Mouse (Mus musculus): Measurements from ENCODE around the gene Pramel6. TPM values are rescaled to one million over a fixed set of nuclear protein-coding genes. Genes with fewer than 3 reads are reported as not detected.
"Not testable (repeated sequence)": the region's sequence is repeated elsewhere in the genome, so short reads cannot be mapped to it uniquely, and the experiment has no call there.

Gene Pramel6
- polyA plus RNA-seq (2012; rRNA removed), result not detected in 2 replicates

DNA sequence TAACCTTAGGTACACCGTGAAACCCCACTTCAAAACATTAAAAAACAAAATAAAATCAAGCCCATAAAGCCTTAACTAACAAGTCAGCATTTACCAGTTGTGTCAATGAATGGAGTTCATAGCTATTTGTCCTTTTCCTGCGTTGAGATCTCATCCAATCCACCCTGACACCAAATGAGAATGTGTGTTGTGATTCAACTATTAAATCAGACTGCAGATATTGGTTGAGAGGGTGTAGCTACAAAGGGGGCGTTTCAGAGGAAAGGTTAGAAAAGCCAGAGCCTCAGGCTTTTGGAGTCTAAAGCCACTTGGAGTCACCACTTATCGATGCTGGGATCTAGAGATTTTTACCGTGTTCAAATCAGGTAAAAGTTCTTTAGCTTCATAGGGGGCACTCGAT is at the start of gene Pramel6:
Gene Pramel6, plus strand, starts transcription at position 301 of the 400 bp plus-strand sequence.
- TF ChIP-seq CTCF (IDR thresholded peaks at IDR 0.05; ENCODE audit: control insufficient read depth, insufficient read depth, insufficient replicate concordance, low read depth, low read length) (no peak), POLR2A (IDR thresholded peaks at IDR 0.05; ENCODE audit: control insufficient read depth, low read depth, low read length) (no peak)
- Histone ChIP-seq H3K36me3 (ENCODE audit: control insufficient read depth, insufficient read depth, low read length) (no peaks in the 10 kb centered on the region), H3K4me3 (ENCODE audit: control insufficient read depth, low read depth, low read length) (no peak within 1 kb of the TSS), H3K27me3 (ENCODE audit: control insufficient read depth, insufficient read depth, low read length) (no peaks in the 10 kb centered on the region), H3K27ac (ENCODE audit: control insufficient read depth, insufficient read depth, low read depth, low read length) (no peak within 1 kb of the TSS), H3K4me1 (ENCODE audit: control insufficient read depth, insufficient read depth, low read length) (no peaks in the 10 kb centered on the region)

DNA sequence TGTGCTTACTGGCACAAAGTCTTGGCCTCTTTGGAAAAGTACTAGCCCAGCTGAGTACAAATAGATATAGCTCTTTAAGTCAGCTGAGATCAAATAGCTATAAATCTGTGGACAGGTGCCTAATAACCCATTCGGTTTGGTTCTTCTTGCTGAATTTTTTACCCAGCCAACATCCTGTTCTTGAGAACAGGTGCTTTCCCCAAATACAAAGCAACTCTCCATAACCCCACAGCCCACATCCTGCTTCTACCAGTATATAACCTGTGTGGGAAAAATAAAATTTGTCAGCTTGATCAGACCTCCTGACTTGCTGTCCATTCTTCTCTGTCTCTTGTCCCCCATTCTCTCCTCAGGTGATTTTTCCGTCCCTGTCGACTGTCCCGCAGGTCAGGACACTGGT is 44.6 kb upstream of the Pramel6 start:
- no peaks in the 10 kb centered on the region for H3K27me3 ChIP-seq (ENCODE audit: control insufficient read depth, insufficient read depth, low read length)
- H3K4me3 ChIP-seq (ENCODE audit: control insufficient read depth, low read depth, low read length), result no peak overlapping the region
- TF ChIP-seq CTCF (IDR thresholded peaks at IDR 0.05; ENCODE audit: control insufficient read depth, insufficient read depth, insufficient replicate concordance, low read depth, low read length), result no peak
- TF ChIP-seq POLR2A (IDR thresholded peaks at IDR 0.05; ENCODE audit: control insufficient read depth, low read depth, low read length), result no peak
- H3K27ac ChIP-seq (ENCODE audit: control insufficient read depth, insufficient read depth, low read depth, low read length), result no peak overlapping the region
- no peaks in the 10 kb centered on the region for H3K4me1 ChIP-seq (ENCODE audit: control insufficient read depth, insufficient read depth, low read length)
- no peaks in the 10 kb centered on the region for H3K36me3 ChIP-seq (ENCODE audit: control insufficient read depth, insufficient read depth, low read length)

DNA sequence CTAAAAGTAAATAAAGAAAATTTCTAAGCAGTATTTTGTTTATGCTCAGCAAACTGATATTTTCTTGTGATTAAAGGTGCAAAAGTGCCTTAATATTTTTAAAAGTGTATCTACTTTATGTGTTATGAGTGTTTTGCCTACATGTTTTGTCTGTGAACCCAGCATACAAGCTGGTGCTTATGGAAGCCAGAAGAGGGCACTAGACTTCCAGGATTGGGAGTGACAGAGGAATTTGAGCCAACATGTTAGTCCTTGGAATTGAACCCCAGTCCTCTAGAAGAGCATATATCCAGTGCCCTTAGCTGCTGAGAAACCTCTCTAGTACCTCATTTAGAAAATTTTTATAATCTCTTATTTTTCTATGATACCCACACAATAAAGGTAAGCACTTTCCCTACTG is 26.2 kb upstream of the Pramel6 start:
- Histone ChIP-seq H3K4me3 (ENCODE audit: control insufficient read depth, low read depth, low read length) (no peak overlapping the region), H3K4me1 (ENCODE audit: control insufficient read depth, insufficient read depth, low read length) (no peaks in the 10 kb centered on the region), H3K27ac (ENCODE audit: control insufficient read depth, insufficient read depth, low read depth, low read length) (no peak overlapping the region), H3K36me3 (ENCODE audit: control insufficient read depth, insufficient read depth, low read length) (no peaks in the 10 kb centered on the region), H3K27me3 (ENCODE audit: control insufficient read depth, insufficient read depth, low read length) (no peaks in the 10 kb centered on the region)
- TF ChIP-seq POLR2A (IDR thresholded peaks at IDR 0.05; ENCODE audit: control insufficient read depth, low read depth, low read length) (no peak), CTCF (IDR thresholded peaks at IDR 0.05; ENCODE audit: control insufficient read depth, insufficient read depth, insufficient replicate concordance, low read depth, low read length) (no peak)

DNA sequence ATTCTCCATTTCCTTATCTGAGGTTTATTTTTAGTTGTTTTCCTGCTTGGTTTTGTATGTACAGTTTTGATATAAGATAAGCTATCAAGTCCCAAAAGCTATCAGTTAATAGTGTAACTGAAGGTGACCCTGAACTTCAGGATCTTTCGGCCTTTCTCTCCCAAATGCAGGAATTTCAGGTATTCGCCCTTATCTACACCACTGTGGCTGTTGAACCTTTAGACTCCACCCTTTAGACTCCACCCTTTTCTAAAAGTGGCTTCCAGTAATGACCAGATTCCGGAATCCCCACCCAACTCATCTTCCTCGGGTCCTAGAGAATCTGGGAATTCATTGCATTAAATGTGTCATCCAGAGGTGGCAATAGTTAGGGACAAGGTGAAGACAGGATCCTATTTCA is 25.2 kb upstream of the Pramel6 start:
- H3K36me3 ChIP-seq (ENCODE audit: control insufficient read depth, insufficient read depth, low read length), result no peaks in the 10 kb centered on the region
- no peak overlapping the region for H3K4me3 ChIP-seq (ENCODE audit: control insufficient read depth, low read depth, low read length)
- no peaks in the 10 kb centered on the region for H3K4me1 ChIP-seq (ENCODE audit: control insufficient read depth, insufficient read depth, low read length)
- H3K27me3 ChIP-seq (ENCODE audit: control insufficient read depth, insufficient read depth, low read length), result no peaks in the 10 kb centered on the region
- H3K27ac ChIP-seq (ENCODE audit: control insufficient read depth, insufficient read depth, low read depth, low read length), result no peak overlapping the region
- no peak for TF ChIP-seq CTCF (IDR thresholded peaks at IDR 0.05; ENCODE audit: control insufficient read depth, insufficient read depth, insufficient replicate concordance, low read depth, low read length)
- no peak for TF ChIP-seq POLR2A (IDR thresholded peaks at IDR 0.05; ENCODE audit: control insufficient read depth, low read depth, low read length)

DNA sequence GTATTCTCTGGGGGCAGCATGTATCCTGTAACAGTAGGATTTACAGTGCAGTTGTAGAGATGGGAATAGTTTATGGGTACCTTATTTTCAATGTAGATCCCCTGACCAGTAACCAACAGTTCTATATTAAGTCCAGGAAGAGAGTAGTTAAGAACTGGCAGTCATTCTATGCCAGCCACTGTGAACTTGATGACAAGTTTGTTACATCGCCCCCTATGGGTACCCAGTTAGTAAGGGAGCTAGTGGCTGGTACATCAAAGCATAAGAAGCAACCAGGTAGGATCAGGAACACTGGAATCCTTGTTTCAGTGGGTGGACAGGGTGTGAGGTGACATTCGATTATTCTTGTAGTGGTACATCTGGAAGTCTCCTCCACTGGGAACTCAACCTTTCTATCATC is 24.1 kb upstream of the Pramel6 start:
- TF ChIP-seq CTCF (IDR thresholded peaks at IDR 0.05; ENCODE audit: control insufficient read depth, insufficient read depth, insufficient replicate concordance, low read depth, low read length) (no peak), POLR2A (IDR thresholded peaks at IDR 0.05; ENCODE audit: control insufficient read depth, low read depth, low read length) (no peak)
- H3K27ac ChIP-seq (ENCODE audit: control insufficient read depth, insufficient read depth, low read depth, low read length), result no peak overlapping the region

DNA sequence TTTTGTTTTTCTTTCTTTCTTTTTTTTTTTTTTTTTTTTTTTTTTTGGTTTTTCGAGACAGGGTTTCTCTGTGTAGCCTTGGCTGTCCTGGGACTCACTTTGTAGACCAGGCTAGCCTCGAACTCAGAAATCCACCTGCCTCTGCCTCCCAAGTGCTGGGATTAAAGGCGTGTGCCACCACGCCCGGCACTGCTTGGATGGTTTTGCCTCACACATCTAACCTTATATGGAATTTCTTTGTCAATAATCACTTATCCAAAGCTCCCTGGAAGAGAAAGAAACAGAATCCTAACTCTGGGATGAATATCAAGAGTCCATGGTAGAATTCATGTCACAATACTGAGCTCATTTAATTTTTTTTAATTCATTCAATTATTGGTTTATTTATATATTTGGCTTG is 9.4 kb upstream of the Pramel6 start, which contains the start of gene Pramel7:
Gene Pramel7, minus strand, starts transcription at position 101 of the 400 bp plus-strand sequence.
- H3K4me3 ChIP-seq (ENCODE audit: control insufficient read depth, low read depth, low read length); H3K27me3 ChIP-seq (ENCODE audit: control insufficient read depth, insufficient read depth, low read length); H3K36me3 ChIP-seq (ENCODE audit: control insufficient read depth, insufficient read depth, low read length); H3K4me1 ChIP-seq (ENCODE audit: control insufficient read depth, insufficient read depth, low read length); H3K27ac ChIP-seq (ENCODE audit: control insufficient read depth, insufficient read depth, low read depth, low read length): not testable (repeated sequence)

More for the DNA sequence above, 24.1 kb upstream of the Pramel6 start:
- H3K4me1 ChIP-seq (ENCODE audit: control insufficient read depth, insufficient read depth, low read length), result no peaks in the 10 kb centered on the region
- H3K27me3 ChIP-seq (ENCODE audit: control insufficient read depth, insufficient read depth, low read length), result no peaks in the 10 kb centered on the region
- no peak overlapping the region for H3K4me3 ChIP-seq (ENCODE audit: control insufficient read depth, low read depth, low read length)
- H3K36me3 ChIP-seq (ENCODE audit: control insufficient read depth, insufficient read depth, low read length), result no peaks in the 10 kb centered on the region

DNA sequence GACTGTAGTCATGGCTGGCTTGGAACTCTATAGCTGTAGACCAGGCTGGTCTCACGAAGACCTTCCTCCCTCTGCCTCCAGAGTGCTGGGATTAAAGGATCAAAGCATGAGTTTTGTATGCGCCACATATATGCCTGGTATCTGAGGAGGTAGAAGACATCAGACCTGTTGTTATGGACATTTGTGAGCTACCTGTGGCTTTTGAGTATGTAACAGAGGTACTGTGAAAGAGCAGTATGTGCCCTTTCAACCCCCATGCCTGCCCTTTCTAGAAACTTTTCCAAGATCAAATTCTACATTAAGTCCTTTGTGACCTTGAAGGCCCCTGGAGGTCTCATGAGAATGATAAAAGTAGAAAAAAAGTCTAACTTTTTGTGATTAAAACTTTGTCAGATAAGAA is 8.7 kb downstream of the Pramel6 start:
- no peak for TF ChIP-seq POLR2A (IDR thresholded peaks at IDR 0.05; ENCODE audit: control insufficient read depth, low read depth, low read length)
- Histone ChIP-seq H3K27me3 (ENCODE audit: control insufficient read depth, insufficient read depth, low read length) (no peaks in the 10 kb centered on the region), H3K36me3 (ENCODE audit: control insufficient read depth, insufficient read depth, low read length) (no peaks in the 10 kb centered on the region), H3K4me1 (ENCODE audit: control insufficient read depth, insufficient read depth, low read length) (no peaks in the 10 kb centered on the region), H3K27ac (ENCODE audit: control insufficient read depth, insufficient read depth, low read depth, low read length) (no peak overlapping the region), H3K4me3 (ENCODE audit: control insufficient read depth, low read depth, low read length) (no peak overlapping the region)

DNA sequence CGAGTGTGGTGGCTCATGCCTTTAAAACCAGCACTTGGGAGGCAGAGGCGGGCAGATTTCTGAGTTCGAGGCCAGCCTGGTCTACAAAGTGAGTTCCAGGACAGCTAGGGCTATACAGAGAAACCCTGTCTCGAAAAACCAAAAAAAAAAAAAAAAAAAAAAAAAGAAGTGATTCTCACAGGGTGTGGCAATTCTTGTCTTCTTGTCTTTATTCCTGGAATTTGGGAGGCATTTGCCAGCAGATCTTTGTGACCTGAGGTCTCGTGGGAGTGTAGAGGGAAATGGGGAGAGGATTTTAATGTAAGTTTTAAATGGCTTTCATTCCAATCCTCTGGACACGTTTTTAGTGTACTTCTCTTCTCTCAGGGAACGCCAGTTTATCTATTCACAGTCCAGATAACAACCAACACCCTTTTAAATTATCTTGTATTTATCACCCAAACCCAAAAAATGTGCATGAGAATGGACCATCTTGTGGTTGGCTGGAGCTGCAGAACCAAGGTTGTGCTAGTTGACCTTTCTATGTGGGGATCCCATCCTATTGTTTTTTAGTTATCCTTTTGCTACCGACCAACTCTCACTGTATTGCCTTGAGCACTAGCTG is 9.2 kb downstream of the Pramel6 start:
- no peak overlapping the region for H3K4me3 ChIP-seq (ENCODE audit: control insufficient read depth, low read depth, low read length)
- no peaks in the 10 kb centered on the region for H3K4me1 ChIP-seq (ENCODE audit: control insufficient read depth, insufficient read depth, low read length)
- no peaks in the 10 kb centered on the region for H3K36me3 ChIP-seq (ENCODE audit: control insufficient read depth, insufficient read depth, low read length)
- TF ChIP-seq POLR2A (IDR thresholded peaks at IDR 0.05; ENCODE audit: control insufficient read depth, low read depth, low read length), result no peak
- TF ChIP-seq CTCF (IDR thresholded peaks at IDR 0.05; ENCODE audit: control insufficient read depth, insufficient read depth, insufficient replicate concordance, low read depth, low read length), result no peak
- no peak overlapping the region for H3K27ac ChIP-seq (ENCODE audit: control insufficient read depth, insufficient read depth, low read depth, low read length)
- H3K27me3 ChIP-seq (ENCODE audit: control insufficient read depth, insufficient read depth, low read length), result no peaks in the 10 kb centered on the region

Measured in testis, adult 2 months (tissue).